Comparison of ENCODE assay signal across 23 mouse cellular contexts in genomic region chr4:119052537-119052936, GRCm38 (mm10). TPM values are rescaled to one million over a fixed set of nuclear protein-coding genes. Genes with fewer than 3 reads are reported as not detected.
DNase-seq lines count a peak whose midpoint lies in the region; ATAC-seq lines count a peak whose summit lies in the region.
"Had no signal": no experiment of that assay in that cellular context is flagged by ENCODE, and none has a peak within 500 bp of the region (broad histone marks: within the 10 kb centered on the region; RNA-seq: fewer than 3 reads in every experiment).

No protein-coding gene starts in this region.

- DNase-seq in hindbrain, embryonic 10.5 days (ENCODE audit: low spot score), result no peak
- DNase-seq in hindbrain, embryonic 14.5 days (ENCODE audit: low spot score), result no peak
- no peak for DNase-seq in frontal cortex, postnatal 25 days (ENCODE audit: low spot score in 2 of 2)
- DNase-seq in cerebellum, adult 18-20 months, result no peak
- DNase-seq in spleen, postnatal 14 days (ENCODE audit: low spot score in 2 of 2), result no peak
- DNase-seq: adrenal gland, postnatal 36 days; cerebellum, adult 9-11 months; forebrain, postnatal 0 days; gastrocnemius, postnatal 36 days; heart, postnatal 14 days; kidney, adult 2 months; lung, postnatal 4 days had no signal

- 0 out of 2 replicates have a peak overlapping the region, but pooled peaks have one; percentile 3 for H3K27ac ChIP-seq in hindbrain, embryonic 10.5 days
- H3K27ac ChIP-seq in hindbrain, embryonic 14.5 days, result no peak overlapping the region
- peak overlapping the region; percentile 99 for H3K27ac ChIP-seq in liver, embryonic 15.5 days (replicated peaks)
- H3K27ac ChIP-seq: embryonic facial prominence, embryonic 10.5 days; hindbrain, embryonic 13.5 days; kidney, postnatal 0 days; left cerebral cortex, adult 2 months; lung, embryonic 15.5 days; midbrain, embryonic 12.5 days; neural tube, embryonic 15.5 days had no signal

- H3K36me3 ChIP-seq in hindbrain, embryonic 10.5 days, result no peaks in the 10 kb centered on the region
- H3K36me3 ChIP-seq in hindbrain, embryonic 14.5 days (replicated peaks; ENCODE audit: control insufficient read depth, insufficient read depth), result no peaks in the 10 kb centered on the region
- H3K36me3 ChIP-seq in liver, embryonic 15.5 days (replicated peaks), result no peaks in the 10 kb centered on the region
- H3K36me3 ChIP-seq: embryonic facial prominence, embryonic 10.5 days; heart, embryonic 12.5 days; hindbrain, embryonic 13.5 days; lung, embryonic 15.5 days; midbrain, embryonic 12.5 days; neural tube, embryonic 15.5 days had no signal

- no peak for ATAC-seq in hindbrain, embryonic 14.5 days (ENCODE audit: low FRiP score)
- ATAC-seq in common myeloid progenitor, adult 5-6 weeks (replicated peaks; ENCODE audit: low read depth, poor library complexity, severe bottlenecking), result peak; percentile 40; the same call in 1 of the 2 replicates
- no peak for ATAC-seq in liver, embryonic 15.5 days (ENCODE audit: insufficient read depth)
- ATAC-seq: forebrain, postnatal 0 days; inflammation-experienced regulatory T-cells, adult 6 months had no signal

- whole genome bisulfite sequencing in hindbrain, embryonic 10.5 days, result 76% methylated on average over 3 of the region's 3 CpGs
- WGBS in hindbrain, embryonic 14.5 days, result 69% methylated on average over 3 of the region's 3 CpGs
- WGBS in liver, embryonic 15.5 days (ENCODE audit: insufficient replicate concordance), result 41% methylated on average over 3 of the region's 3 CpGs

- no peak overlapping the region for H3K4me2 ChIP-seq in hindbrain, embryonic 14.5 days (replicated peaks)
- H3K4me2 ChIP-seq in liver, embryonic 15.5 days, result peak overlapping the region; percentile 50
- H3K4me2 ChIP-seq: heart, embryonic 12.5 days; hindbrain, embryonic 13.5 days; lung, embryonic 15.5 days; midbrain, embryonic 12.5 days; neural tube, embryonic 15.5 days had no signal

- peaks cover 21% of the 10 kb centered on the region for H3K4me1 ChIP-seq in hindbrain, embryonic 10.5 days (replicated peaks)
- H3K4me1 ChIP-seq in hindbrain, embryonic 14.5 days (replicated peaks; ENCODE audit: control insufficient read depth, insufficient read depth, low read length), result no peaks in the 10 kb centered on the region
- H3K4me1 ChIP-seq in liver, embryonic 15.5 days (replicated peaks), result peaks cover 82% of the 10 kb centered on the region
- H3K4me1 ChIP-seq: hindbrain, embryonic 13.5 days; midbrain, embryonic 12.5 days; neural tube, embryonic 15.5 days had no signal

- H3K4me3 ChIP-seq in hindbrain, embryonic 10.5 days, result no peak overlapping the region
- H3K4me3 ChIP-seq in hindbrain, embryonic 14.5 days (replicated peaks; ENCODE audit: low read length), result no peak overlapping the region
- H3K4me3 ChIP-seq in liver, embryonic 15.5 days (replicated peaks), result no peak overlapping the region
- H3K4me3 ChIP-seq: embryonic facial prominence, embryonic 10.5 days; heart, embryonic 12.5 days; hindbrain, embryonic 13.5 days; left cerebral cortex, adult 2 months; lung, embryonic 15.5 days; midbrain, embryonic 12.5 days; neural tube, embryonic 15.5 days had no signal

- H3K9me3 ChIP-seq in hindbrain, embryonic 10.5 days, result no peaks in the 10 kb centered on the region
- H3K9me3 ChIP-seq in hindbrain, embryonic 14.5 days (ENCODE audit: control insufficient read depth, low read length), result no peaks in the 10 kb centered on the region
- H3K9me3 ChIP-seq in liver, embryonic 15.5 days (replicated peaks), result no peaks in the 10 kb centered on the region
- H3K9me3 ChIP-seq: embryonic facial prominence, embryonic 10.5 days; heart, embryonic 12.5 days; hindbrain, embryonic 13.5 days; lung, embryonic 15.5 days; midbrain, embryonic 12.5 days; neural tube, embryonic 15.5 days had no signal

- H3K9ac ChIP-seq in hindbrain, embryonic 14.5 days, result no peak overlapping the region
- H3K9ac ChIP-seq in liver, embryonic 15.5 days, result peak overlapping the region; percentile 36
- H3K9ac ChIP-seq: forebrain, postnatal 0 days; heart, embryonic 12.5 days; hindbrain, embryonic 13.5 days; lung, embryonic 15.5 days; midbrain, embryonic 12.5 days; neural tube, embryonic 15.5 days had no signal

- H3K27me3 ChIP-seq in hindbrain, embryonic 10.5 days (ENCODE audit: insufficient read depth, poor library complexity, severe bottlenecking), result no peaks in the 10 kb centered on the region
- H3K27me3 ChIP-seq in hindbrain, embryonic 14.5 days (ENCODE audit: control insufficient read depth, insufficient read depth, low read length), result no peaks in the 10 kb centered on the region
- peaks cover 17% of the 10 kb centered on the region; the same call in 1 of the 2 replicates for H3K27me3 ChIP-seq in liver, embryonic 15.5 days
- H3K27me3 ChIP-seq: heart, embryonic 12.5 days; hindbrain, embryonic 13.5 days; lung, embryonic 15.5 days; midbrain, embryonic 12.5 days; neural tube, embryonic 15.5 days had no signal

RNA-seq across cellular contexts. Expression of gene Slc2a1, which starts 56.0 kb away (rescaled TPM):
- polyA plus RNA-seq in hindbrain, embryonic 10.5 days (2016; fragmentation: Nextera tagmentation; extraction: Ambion mirVana), result 153 and 228 TPM in 2 replicates
- 86.5 and 92.1 TPM in 2 replicates for polyA plus RNA-seq in hindbrain, embryonic 14.5 days (2014; fragmentation: Nextera tagmentation; extraction: Ambion mirVana)
- 6.1 and 7.9 TPM in 2 replicates for total RNA-seq in common myeloid progenitor, adult 5-6 weeks (2017)
- 293 and 326 TPM in 2 replicates for polyA plus RNA-seq in liver, embryonic 15.5 days (2015; fragmentation: Nextera tagmentation; extraction: Ambion mirVana)
